Mouse (Mus musculus) spleen, postnatal 0 days (tissue): ENCODE data around the gene Rps15. TPM values are rescaled to one million over a fixed set of nuclear protein-coding genes. Genes with fewer than 3 reads are reported as not detected.

Experiments
- polyA plus RNA-seq: library from polyadenylated mRNA; unstranded; fragments of >200 nt; fragmentation: Nextera tagmentation; extraction: Ambion mirVana; gene quantifications from 2 replicates; pipeline ENCODE4 v1.2.1, GENCODE M21; 2015

Rps15 gene
- 877 and 915 TPM in 2 replicates for polyA plus RNA-seq

GRCm38 (mm10) chr10:80292251-80293146, at the start of gene Rps15:
Gene Rps15, plus strand, starts transcription at chr10:80292453.

GRCm38 (mm10) chr10:80248971-80249640, 43.1 kb upstream of the Rps15 start, which contains the start of gene Ndufs7:
Gene Ndufs7, plus strand, starts transcription at chr10:80249121.

GRCm38 (mm10) chr10:80260642-80261584, 31.3 kb upstream of the Rps15 start, which contains the start of the genes Gamt and Dazap1:
Gene Gamt, minus strand, starts transcription at chr10:80261012.
Gene Dazap1, plus strand, starts transcription at chr10:80261486.

GRCm38 (mm10) chr10:80295618-80296425, 3.6 kb downstream of the Rps15 start, which contains the start of gene Apc2:
Gene Apc2, plus strand, starts transcription at chr10:80295977.

GRCm38 (mm10) chr10:80320340-80320760, 28.1 kb downstream of the Rps15 start, which contains the start of gene 2310011J03Rik:
Gene 2310011J03Rik, minus strand, starts transcription at chr10:80320537.

GRCm38 (mm10) chr10:80329273-80330081, 37.2 kb downstream of the Rps15 start, which contains the start of the genes Pcsk4 and Reep6:
Gene Pcsk4, minus strand, starts transcription at chr10:80329498.
Gene Reep6, plus strand, starts transcription at chr10:80329953.

Other genes with a start within 250 kb of the Rps15 start
- 650 and 699 TPM in 2 replicates for gene Gpx4, start 245.3 kb upstream of the Rps15 start, polyA plus RNA-seq
- gene Sbno2, start 186.9 kb upstream of the Rps15 start, polyA plus RNA-seq, result 15.9 and 16.2 TPM in 2 replicates
- gene Stk11, start 176.7 kb upstream of the Rps15 start, polyA plus RNA-seq, result 27.2 and 28.1 TPM in 2 replicates
- gene Atp5d, start 153.8 kb upstream of the Rps15 start, polyA plus RNA-seq, result 340 and 357 TPM in 2 replicates
- 0.64 and 1.0 TPM in 2 replicates for gene Cbarp, start 151.6 kb upstream of the Rps15 start, polyA plus RNA-seq
- gene Midn, start 144.2 kb upstream of the Rps15 start, polyA plus RNA-seq, result 6.4 and 8.1 TPM in 2 replicates
- gene Cirbp, start 126.5 kb upstream of the Rps15 start, polyA plus RNA-seq, result 139 and 157 TPM in 2 replicates
- gene 1600002K03Rik, start 119.5 kb upstream of the Rps15 start, polyA plus RNA-seq, result 11.0 and 12.5 TPM in 2 replicates
- 2.0 and 3.0 TPM in 2 replicates for gene Efna2, start 113.0 kb upstream of the Rps15 start, polyA plus RNA-seq
- 34.1 and 39.0 TPM in 2 replicates for gene Mum1, start 66.0 kb upstream of the Rps15 start, polyA plus RNA-seq
- 272 and 282 TPM in 2 replicates for gene Ndufs7, start 43.3 kb upstream of the Rps15 start, polyA plus RNA-seq
- 6.0 and 8.6 TPM in 2 replicates for gene Gamt, start 31.4 kb upstream of the Rps15 start, polyA plus RNA-seq
- gene Dazap1, start 31.0 kb upstream of the Rps15 start, polyA plus RNA-seq, result 45.5 and 45.9 TPM in 2 replicates
- 0.12 and 0.13 TPM in 2 replicates for gene Apc2, start 3.5 kb downstream of the Rps15 start, polyA plus RNA-seq
- gene 2310011J03Rik, start 28.1 kb downstream of the Rps15 start, polyA plus RNA-seq, result 51.7 and 54.7 TPM in 2 replicates
- gene Pcsk4, start 37.0 kb downstream of the Rps15 start, polyA plus RNA-seq, result 5.2 and 5.4 TPM in 2 replicates
- gene Reep6, start 37.5 kb downstream of the Rps15 start, polyA plus RNA-seq, result 5.7 and 6.7 TPM in 2 replicates
- gene Adamtsl5, start 56.0 kb downstream of the Rps15 start, polyA plus RNA-seq, result 3.7 and 3.8 TPM in 2 replicates
- 0.12 TPM in 1 of 2 replicates, not detected in the other for gene Plk5, start 64.0 kb downstream of the Rps15 start, polyA plus RNA-seq
- gene Mex3d, start 95.2 kb downstream of the Rps15 start, polyA plus RNA-seq, result 2.8 TPM in 2 replicates
- gene Mbd3, start 107.1 kb downstream of the Rps15 start, polyA plus RNA-seq, result 57.4 and 67.9 TPM in 2 replicates
- 586 and 595 TPM in 2 replicates for gene Uqcr11, start 114.4 kb downstream of the Rps15 start, polyA plus RNA-seq
- gene Tcf3, start 141.2 kb downstream of the Rps15 start, polyA plus RNA-seq, result 82.3 and 82.6 TPM in 2 replicates
- gene Onecut3, start 202.4 kb downstream of the Rps15 start, polyA plus RNA-seq, result not detected in 2 replicates
- gene Atp8b3, start 246.7 kb downstream of the Rps15 start, polyA plus RNA-seq, result 0.12 and 0.22 TPM in 2 replicates